Mouse (Mus musculus) heart, embryonic 12.5 days (tissue): ENCODE measurements at regions not wholly inside any gene's neighbourhood (a gene's known extent, or its start where the extent isn't known, plus 50 kb on each side); places are given as distances from the start of the nearest gene placed in this dataset.
A peak's percentile ranks its signal among the peaks of the same experiment; 100 is the strongest.

ENCODE experiments used
- ATAC-seq: fragments of 200-750 bp; cut with Nextera tagmentation; 2 replicates; pipeline ENCODE4 v1.8.0; 2017; ENCODE audit warnings: moderate TSS enrichment, moderate library complexity; ENCODE audit not compliant: insufficient number of reproducible peaks, low FRiP score
- H3K27ac ChIP-seq: fragments of 300-500 bp; sonication (generic); 2 replicates; pipeline ENCODE4 v1.5.1; 2016; ENCODE audit warnings: mild to moderate bottlenecking, moderate library complexity; ENCODE audit not compliant: poor library complexity, severe bottlenecking
- H3K27me3 ChIP-seq: fragments of 300-500 bp; sonication (generic); replicated peaks from 2 replicates; pipeline ENCODE4 v1.6.1; 2016; ENCODE audit warnings: mild to moderate bottlenecking, moderate library complexity
- H3K36me3 ChIP-seq: fragments of 300-500 bp; sonication (generic); 2 replicates; pipeline ENCODE4 v1.6.1; 2016; ENCODE audit warnings: mild to moderate bottlenecking, moderate library complexity
- H3K4me1 ChIP-seq: fragments of 300-500 bp; sonication (generic); replicated peaks from 2 replicates; pipeline ENCODE4 v1.6.1; 2016; ENCODE audit warnings: mild to moderate bottlenecking
- H3K4me2 ChIP-seq: fragments of 300-500 bp; sonication (generic); 2 replicates; pipeline ENCODE4 v1.6.1; 2016; ENCODE audit warnings: mild to moderate bottlenecking, moderate library complexity
- H3K4me3 ChIP-seq: fragments of 300-500 bp; sonication (generic); 2 replicates; pipeline ENCODE4 v1.5.1; 2016; ENCODE audit warnings: mild to moderate bottlenecking
- H3K9ac ChIP-seq: fragments of 300-500 bp; sonication (generic); 2 replicates; pipeline ENCODE4 v1.6.1; 2016; ENCODE audit warnings: mild to moderate bottlenecking, moderate library complexity
- H3K9me3 ChIP-seq: fragments of 300-500 bp; sonication (generic); replicated peaks from 2 replicates; pipeline ENCODE4 v1.6.1; 2016; ENCODE audit warnings: mild to moderate bottlenecking, moderate library complexity
- WGBS: fragments of 180-500 bp; shearing (Covaris S2); methylation state at CpG from one replicate; pipeline ENCODE4 v1.1.7; 2016; 5-methylcytosine and 5-hydroxymethylcytosine counted together

DNA sequence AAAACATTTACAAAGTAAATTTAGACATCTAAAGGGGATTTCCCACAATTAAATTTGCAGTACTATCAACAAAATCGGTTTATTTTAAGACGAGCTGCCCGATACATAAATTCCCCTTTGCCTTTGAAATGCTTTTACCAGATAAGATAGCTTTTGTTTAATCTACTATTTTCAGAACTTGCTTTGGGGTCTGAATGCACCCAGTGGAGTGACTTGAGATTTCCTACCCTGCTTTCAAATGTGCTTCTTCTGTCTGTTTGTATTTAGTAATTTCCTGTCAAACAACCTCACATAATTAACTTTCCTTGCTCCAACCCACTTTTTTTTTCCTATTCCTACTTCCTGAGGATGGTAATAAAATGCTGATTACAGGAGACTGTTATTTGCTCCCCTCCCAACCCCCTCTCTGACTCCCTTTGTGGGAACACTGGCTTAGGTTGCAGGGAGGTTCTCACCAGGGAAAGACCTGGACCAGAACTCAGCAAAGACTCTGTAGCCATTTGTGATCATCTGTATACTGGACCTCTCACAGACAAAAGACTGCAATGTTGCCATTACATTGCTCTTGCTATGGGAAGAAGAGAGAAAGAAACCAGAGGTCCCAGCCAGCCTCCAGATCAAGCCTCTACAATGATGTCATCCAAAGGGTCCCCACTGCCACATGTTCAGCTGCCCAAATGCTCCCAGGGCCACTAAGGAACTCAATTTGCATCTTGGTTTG is 318.1 kb downstream of the Sox4 start:
- H3K9ac ChIP-seq: no peak overlapping the region
- no peak overlapping the region for H3K4me2 ChIP-seq
- 15% methylated on average over 3 of the region's 3 CpGs for WGBS
- 0 out of 2 replicates have a peak, but pooled peaks cover 4% of the 10 kb centered on the region for H3K9me3 ChIP-seq
- no peaks in the 10 kb centered on the region for H3K27me3 ChIP-seq
- H3K4me1 ChIP-seq: peaks cover 21% of the 10 kb centered on the region
- no peaks in the 10 kb centered on the region for H3K36me3 ChIP-seq
- 0 out of 2 replicates have a peak overlapping the region, but pooled peaks have one; percentile 25 for H3K27ac ChIP-seq
- H3K4me3 ChIP-seq: no peak overlapping the region
- no peak for ATAC-seq

DNA sequence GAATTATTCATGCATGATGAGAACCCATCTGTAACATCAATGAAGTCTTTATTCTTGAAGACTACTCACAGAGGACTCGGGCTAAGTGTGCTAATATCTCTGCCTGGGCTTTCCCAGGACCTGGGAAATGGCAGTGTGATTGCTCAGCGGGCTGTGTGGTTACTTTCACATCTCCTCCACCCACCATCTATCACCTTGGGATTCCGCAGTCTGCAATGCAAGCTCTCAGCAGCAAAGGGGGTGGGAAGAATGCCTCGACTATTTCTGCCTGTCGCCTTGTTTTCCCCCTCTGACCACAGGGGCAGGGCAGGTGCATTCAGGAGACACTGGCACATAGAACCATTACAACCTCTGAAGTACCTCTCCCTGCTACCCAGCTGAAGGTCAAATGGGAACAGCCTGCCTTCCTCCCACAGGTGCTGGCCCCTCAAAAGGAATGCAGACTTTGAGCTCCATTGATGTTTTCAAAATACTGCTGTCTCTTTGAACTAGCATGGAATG is 319.9 kb downstream of the Sox4 start:
- Histone ChIP-seq H3K9ac (no peak overlapping the region), H3K9me3 (0 out of 2 replicates have a peak, but pooled peaks cover 4% of the 10 kb centered on the region), H3K4me1 (peaks cover 36% of the 10 kb centered on the region), H3K27ac (no peak overlapping the region), H3K4me2 (no peak overlapping the region), H3K4me3 (no peak overlapping the region), H3K27me3 (no peaks in the 10 kb centered on the region), H3K36me3 (no peaks in the 10 kb centered on the region)
- WGBS: 39% methylated on average over 5 of the region's 5 CpGs
- ATAC-seq: no peak

DNA sequence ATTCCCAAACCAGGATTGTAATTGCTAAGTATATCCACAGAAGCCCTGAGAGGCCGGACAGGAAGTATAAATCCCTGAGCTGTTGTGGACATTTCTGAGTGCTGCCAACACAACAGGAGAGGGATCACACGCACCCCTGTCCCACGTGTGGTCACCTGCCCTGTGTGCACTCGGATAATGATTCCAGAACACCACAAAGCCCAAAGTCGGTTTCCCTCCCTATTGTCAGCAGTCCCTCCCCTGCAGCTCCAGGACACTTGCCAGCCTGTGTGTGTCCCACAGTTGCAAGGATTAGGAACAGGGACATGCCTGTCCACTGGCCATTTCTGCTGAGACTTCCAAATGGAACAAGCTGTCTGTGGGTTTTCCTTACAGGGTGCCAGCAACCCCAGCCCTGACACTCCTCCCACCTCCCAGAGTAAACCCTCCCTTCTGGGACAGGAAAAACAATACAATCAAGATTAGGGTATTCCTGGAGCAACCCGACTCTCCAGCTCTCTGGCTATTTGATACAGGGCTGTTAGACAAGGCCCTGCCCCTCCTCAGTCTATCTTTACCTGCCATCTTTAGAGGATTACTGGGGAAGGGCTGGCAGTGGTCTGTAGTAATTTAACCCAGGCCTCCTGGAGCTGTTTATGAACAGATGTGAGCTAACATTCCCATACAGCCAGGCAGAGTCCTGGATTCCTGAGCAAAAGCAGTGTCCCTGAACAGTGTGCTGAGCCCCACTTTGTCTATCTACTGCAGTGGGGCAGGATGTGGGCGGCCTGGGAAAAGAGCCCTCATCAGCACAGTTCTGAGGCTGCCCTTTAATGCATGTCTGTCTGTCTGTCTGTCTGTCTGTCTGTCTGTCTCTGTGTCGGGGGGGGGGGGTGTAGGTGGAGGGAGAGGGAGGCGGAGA is 323.8 kb downstream of the Sox4 start:
- Histone ChIP-seq H3K27me3 (no peaks in the 10 kb centered on the region), H3K9ac (peak overlapping the region; percentile 46), H3K4me1 (peaks cover 33% of the 10 kb centered on the region), H3K4me3 (no peak overlapping the region), H3K4me2 (peak overlapping the region; percentile 33; the same call in 1 of the 2 replicates), H3K27ac (peak overlapping the region; percentile 89), H3K36me3 (no peaks in the 10 kb centered on the region), H3K9me3 (0 out of 2 replicates have a peak, but pooled peaks cover 4% of the 10 kb centered on the region)
- 20% methylated on average over 9 of the region's 9 CpGs for WGBS
- ATAC-seq: peak; percentile 82

DNA sequence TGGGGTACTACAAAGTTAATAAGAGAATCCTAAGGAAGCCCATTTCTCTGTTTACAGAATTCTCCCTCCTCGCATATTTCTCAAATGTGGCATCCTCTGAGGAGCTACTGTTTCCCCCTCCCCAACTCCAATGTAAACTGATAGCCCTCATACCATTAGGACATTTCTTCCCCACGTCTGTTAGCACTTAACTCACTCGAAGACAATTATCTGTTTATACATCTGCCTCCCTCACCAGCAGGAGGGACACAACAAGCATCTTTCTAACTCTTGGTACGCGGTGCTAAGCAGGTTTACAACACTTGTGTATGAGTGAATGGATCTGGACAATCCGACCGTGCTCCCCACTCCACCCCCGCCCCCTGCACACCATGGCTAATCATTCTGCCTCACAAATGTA is 324.8 kb downstream of the Sox4 start:
- ATAC-seq: no peak
- Histone ChIP-seq H3K4me2 (no peak overlapping the region), H3K9me3 (0 out of 2 replicates have a peak, but pooled peaks cover 4% of the 10 kb centered on the region), H3K27ac (no peak overlapping the region), H3K4me3 (no peak overlapping the region), H3K36me3 (no peaks in the 10 kb centered on the region), H3K27me3 (no peaks in the 10 kb centered on the region), H3K4me1 (peaks cover 32% of the 10 kb centered on the region), H3K9ac (no peak overlapping the region)
- 67% methylated on average over 8 of the region's 8 CpGs for WGBS

DNA sequence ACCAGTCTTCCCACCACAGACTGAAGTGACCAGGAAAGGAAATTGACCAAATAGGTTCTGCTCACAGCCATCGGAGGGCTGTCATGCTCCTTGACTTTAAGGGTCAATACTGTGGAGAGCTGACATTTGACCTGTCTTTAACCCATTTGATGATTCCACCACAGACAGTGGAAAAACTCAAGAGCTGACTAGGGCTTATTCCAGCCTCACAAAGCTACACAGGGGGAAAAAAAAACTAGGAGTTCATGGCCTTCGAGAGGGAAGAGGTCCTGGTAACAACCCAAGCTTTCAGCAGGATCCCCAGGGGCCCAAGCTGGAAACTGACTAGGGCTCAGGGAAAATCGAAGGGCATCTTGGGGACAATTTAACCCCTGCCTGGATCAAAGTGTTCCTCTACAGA is 334.6 kb downstream of the Sox4 start:
- no peaks in the 10 kb centered on the region for H3K4me1 ChIP-seq
- H3K9me3 ChIP-seq: no peaks in the 10 kb centered on the region
- no peak overlapping the region for H3K4me2 ChIP-seq
- H3K27me3 ChIP-seq: no peaks in the 10 kb centered on the region
- H3K36me3 ChIP-seq: no peaks in the 10 kb centered on the region
- H3K27ac ChIP-seq: no peak overlapping the region
- H3K9ac ChIP-seq: no peak overlapping the region
- ATAC-seq: no peak
- 25% methylated on average over 3 of the region's 3 CpGs for WGBS
- H3K4me3 ChIP-seq: no peak overlapping the region

DNA sequence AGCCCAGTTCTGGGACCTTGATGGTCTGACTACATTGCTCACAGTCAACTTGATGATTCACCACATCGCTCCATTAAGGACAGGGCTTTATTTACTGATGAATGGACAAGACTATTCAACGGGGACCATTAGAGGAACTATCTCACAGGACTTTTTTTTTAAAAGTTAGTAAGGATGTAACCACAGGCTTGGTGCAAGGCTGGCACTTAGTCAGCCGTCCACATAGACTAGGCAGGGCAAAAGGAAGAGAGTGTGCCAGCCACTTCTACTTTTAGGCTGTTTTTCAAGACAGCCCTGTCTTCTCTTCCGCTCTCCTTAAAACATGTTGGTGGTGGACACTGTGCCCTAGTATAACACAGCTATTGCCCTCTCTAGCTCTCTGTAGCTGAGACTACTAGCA is 336.0 kb downstream of the Sox4 start:
- H3K27me3 ChIP-seq: no peaks in the 10 kb centered on the region
- H3K4me3 ChIP-seq: no peak overlapping the region
- 0 out of 2 replicates have a peak, but pooled peaks cover 3% of the 10 kb centered on the region for H3K36me3 ChIP-seq
- no peak overlapping the region for H3K4me2 ChIP-seq
- no peak for ATAC-seq
- 88% methylated on average over 4 of the region's 4 CpGs for WGBS
- no peaks in the 10 kb centered on the region for H3K9me3 ChIP-seq
- no peaks in the 10 kb centered on the region for H3K4me1 ChIP-seq
- H3K9ac ChIP-seq: no peak overlapping the region
- H3K27ac ChIP-seq: no peak overlapping the region

DNA sequence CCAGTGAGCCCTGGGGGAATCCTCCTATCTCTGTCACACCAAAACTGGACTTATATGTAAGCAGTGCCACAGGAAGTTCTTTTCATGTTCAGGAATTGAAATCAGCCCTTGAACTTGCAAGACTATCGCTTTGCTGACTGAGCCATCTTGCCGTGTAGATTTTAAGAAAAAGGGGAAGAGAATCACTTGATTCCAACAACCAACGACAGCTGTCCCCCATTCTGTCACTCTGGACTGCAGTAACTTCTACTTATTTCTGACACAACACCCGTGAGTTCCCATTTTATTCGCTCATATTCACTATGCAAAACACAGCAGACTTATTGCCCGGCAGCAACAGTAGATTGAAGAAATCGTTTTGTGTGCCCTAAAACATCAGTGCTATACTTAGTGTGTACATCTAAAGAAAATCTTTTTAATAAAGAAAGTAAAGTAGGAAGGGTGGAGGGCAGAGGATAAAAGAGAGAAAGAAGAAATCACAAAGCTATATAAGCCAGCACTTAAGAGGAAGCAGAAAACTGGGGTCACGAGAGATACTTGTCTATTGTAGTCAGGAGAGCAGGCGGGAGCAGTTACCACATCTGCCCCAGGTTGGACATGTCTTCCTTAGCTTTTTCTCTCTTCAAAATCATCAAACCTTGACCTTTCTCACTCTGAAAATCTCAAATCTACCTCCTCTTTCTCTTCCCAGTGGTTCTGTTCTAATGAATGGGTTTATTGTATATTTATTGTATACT is 336.7 kb downstream of the Sox4 start:
- WGBS: 76% methylated on average over 9 of the region's 9 CpGs
- H3K27ac ChIP-seq: no peak overlapping the region
- no peak for ATAC-seq
- H3K27me3 ChIP-seq: no peaks in the 10 kb centered on the region
- H3K4me3 ChIP-seq: no peak overlapping the region
- H3K9me3 ChIP-seq: no peaks in the 10 kb centered on the region
- H3K9ac ChIP-seq: no peak overlapping the region
- 0 out of 2 replicates have a peak, but pooled peaks cover 3% of the 10 kb centered on the region for H3K36me3 ChIP-seq
- no peak overlapping the region for H3K4me2 ChIP-seq
- no peaks in the 10 kb centered on the region for H3K4me1 ChIP-seq

DNA sequence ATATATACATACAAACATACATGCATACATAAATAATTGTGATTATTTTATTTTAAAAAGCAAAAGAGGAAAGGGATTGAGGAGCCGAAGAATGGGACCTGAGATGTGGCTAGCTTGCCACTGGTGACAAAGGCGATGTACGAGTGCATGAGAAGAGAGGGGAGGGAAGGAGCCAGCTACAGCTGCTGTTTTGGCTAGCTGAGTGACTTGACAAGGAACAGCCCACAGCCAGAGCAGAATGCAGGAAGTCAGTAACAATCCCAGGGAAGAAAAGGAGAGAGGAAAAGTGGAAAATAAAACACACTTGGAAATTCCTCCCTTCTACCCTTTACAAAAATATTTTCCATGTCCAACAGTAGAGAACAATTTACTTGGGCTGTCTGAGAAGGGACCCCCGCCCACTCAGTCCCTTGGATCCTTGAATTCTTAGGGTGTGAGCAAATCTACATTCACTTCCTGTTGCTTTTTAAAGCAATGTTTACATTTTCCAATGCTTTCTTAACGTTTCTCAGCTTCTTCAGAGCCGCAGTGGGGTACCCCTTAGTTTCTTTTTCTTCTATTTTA is 345.9 kb downstream of the Sox4 start:
- Histone ChIP-seq H3K4me1 (peaks cover 11% of the 10 kb centered on the region), H3K4me2 (no peak overlapping the region), H3K27ac (peak overlapping the region; percentile 82), H3K9ac (no peak overlapping the region), H3K9me3 (no peaks in the 10 kb centered on the region), H3K36me3 (0 out of 2 replicates have a peak, but pooled peaks cover under 1% of the 10 kb centered on the region), H3K27me3 (no peaks in the 10 kb centered on the region), H3K4me3 (no peak overlapping the region)
- WGBS: 29% methylated on average over 6 of the region's 6 CpGs
- ATAC-seq: peak; percentile 78

DNA sequence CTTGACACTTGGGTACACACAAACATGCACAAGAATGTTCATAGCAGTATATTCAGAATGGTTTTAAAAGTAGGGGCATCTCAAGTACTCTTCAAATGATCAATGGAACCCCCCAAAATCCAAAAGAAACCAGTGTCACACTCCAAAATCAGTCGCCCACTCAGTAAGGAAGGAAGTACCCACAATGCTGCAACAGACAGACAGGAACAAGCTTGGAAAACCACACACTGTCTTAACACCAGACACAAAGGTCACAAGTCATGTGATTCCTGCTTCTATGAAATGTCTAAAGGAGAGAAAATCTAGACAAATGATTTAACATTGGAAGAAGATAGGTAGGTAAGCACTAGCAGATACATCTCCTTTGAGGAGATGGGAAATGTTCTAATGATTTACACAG is 346.9 kb downstream of the Sox4 start:
- Histone ChIP-seq H3K4me2 (no peak overlapping the region), H3K27ac (peak overlapping the region; percentile 82; the same call in 1 of the 2 replicates), H3K9me3 (no peaks in the 10 kb centered on the region), H3K9ac (no peak overlapping the region), H3K4me3 (no peak overlapping the region), H3K4me1 (peaks cover 12% of the 10 kb centered on the region), H3K27me3 (no peaks in the 10 kb centered on the region), H3K36me3 (no peaks in the 10 kb centered on the region)
- WGBS: 72% methylated on average over 1 of the region's 1 CpGs
- no peak for ATAC-seq

DNA sequence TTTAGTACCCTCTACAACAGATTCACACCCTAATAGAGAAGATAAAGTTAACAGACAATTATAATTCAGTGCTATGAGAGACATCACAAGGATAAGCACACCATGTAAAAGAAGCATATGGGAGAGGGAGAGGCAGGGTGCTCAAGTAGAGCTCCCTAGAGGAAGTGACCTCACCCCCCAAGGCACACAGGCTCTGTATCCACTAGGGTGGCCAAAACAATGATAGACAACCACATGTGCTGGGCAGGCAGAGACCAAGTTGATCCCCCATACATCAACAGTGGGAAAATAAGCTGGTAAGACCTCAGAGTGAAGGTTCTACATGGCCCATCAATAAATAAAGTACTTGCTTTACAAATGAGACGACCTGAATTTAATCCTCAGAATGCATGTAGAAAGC is 347.7 kb downstream of the Sox4 start:
- H3K9ac ChIP-seq: no peak overlapping the region
- peaks cover 17% of the 10 kb centered on the region for H3K4me1 ChIP-seq
- WGBS: 71% methylated on average over 1 of the region's 1 CpGs
- H3K27me3 ChIP-seq: no peaks in the 10 kb centered on the region
- no peak overlapping the region for H3K27ac ChIP-seq
- ATAC-seq: no peak
- H3K4me2 ChIP-seq: no peak overlapping the region
- no peak overlapping the region for H3K4me3 ChIP-seq
- H3K9me3 ChIP-seq: no peaks in the 10 kb centered on the region
- no peaks in the 10 kb centered on the region for H3K36me3 ChIP-seq
